Mouse (Mus musculus): ENCODE data around the gene Eml2.

Eml2 gene

DNA sequence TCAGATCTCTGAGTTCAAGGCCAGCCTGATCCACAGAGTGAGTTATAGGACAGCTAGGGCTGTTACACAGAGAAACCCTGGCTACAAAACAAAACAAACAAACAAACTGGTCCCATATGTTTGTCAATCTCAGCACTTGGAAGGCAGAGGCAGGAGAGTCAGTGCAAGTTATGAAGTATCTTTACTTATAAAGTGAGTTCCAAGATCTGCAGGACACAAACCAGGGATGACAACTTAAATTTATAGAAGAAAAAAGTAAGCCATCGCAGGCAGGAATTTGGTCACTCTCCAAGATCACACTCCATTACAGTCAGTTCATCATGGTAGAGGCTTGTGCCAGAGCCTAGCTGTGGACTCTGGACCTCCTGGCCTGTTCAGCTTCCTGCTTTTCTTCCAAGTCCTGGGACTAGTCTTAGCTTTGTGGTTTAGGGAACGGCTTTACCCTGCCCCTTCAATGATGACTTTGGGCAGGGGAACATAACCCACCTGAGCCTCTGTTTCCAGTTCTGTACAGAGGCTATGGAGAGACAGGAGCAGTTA lies 53.9 kb downstream of the Eml2 start:
- DNase-seq (ENCODE audit: low spot score), result no peak

GRCm38 (mm10) chr7:19230899-19231298 lies 54.7 kb downstream of the Eml2 start:
- no peak for DNase-seq (ENCODE audit: low spot score)

DNA sequence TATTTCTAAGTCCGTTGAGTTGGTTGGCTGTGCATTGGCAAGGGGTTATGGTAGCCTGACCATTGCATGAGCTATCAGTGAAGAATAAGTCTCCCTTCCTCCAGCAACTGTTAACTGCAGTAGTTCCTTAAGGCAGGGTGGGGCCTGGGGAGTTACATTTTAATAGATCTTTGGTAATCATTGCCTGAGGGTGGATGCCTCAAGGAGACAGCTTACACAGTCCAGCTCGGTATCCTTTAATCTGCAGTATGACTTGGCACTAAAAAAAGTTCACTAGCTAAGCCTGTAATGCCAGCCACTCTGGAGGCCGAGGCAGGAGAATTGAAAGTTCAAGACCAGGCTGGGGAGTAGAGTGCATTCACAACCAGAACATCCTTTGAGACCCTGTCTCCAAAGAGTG lies 55.6 kb downstream of the Eml2 start:
- no peak for DNase-seq (ENCODE audit: low spot score)

DNA sequence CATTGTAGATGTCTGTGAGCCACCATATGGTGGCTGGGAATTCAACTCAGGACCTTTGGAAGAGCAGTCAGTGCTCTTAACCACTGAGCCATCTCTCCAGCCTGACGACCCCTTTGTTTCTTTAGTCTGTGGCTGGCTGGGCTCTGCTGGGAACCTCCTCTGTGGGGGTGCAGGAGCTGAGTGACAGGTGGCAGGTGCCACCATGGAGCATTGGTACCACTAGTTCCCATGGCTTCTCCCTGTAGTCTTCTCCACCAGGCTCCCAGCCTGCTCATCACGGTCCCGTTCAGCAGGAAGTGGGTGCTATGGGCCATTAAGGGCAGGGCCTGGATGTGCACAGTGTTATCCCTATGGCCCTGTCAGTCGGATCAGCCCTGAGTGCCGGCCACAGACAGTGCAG lies 58.4 kb downstream of the Eml2 start:
- DNase-seq (ENCODE audit: low spot score), result no peak

DNA sequence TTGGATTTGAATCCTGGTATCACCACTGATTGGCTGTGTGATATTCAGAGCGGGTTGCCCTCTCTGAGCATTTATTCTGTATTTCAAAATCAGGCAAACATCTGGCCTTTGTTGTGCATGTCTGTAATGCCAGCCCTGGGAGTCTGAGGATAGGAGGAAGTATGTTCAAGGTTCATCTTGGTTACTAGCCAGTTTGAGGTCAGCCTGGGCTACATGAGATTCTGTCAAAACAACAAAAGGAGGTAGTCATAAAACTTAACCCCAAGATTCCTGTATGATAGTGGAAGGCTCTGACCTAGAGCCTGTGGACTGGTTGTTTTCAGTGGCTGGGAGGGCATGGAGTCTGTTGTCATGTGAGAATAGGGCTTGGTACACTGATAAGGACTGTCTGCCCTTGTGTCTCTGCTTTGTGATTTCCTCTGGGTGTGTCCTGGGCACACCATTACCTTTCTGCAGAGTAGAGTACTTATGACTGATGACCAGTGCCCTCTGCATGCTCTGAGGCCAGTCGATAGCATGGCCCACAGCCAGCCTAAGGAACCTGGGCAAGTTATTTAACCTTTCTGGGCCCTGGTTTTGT lies 59.0 kb downstream of the Eml2 start:
- DNase-seq (ENCODE audit: low spot score), result no peak

DNA sequence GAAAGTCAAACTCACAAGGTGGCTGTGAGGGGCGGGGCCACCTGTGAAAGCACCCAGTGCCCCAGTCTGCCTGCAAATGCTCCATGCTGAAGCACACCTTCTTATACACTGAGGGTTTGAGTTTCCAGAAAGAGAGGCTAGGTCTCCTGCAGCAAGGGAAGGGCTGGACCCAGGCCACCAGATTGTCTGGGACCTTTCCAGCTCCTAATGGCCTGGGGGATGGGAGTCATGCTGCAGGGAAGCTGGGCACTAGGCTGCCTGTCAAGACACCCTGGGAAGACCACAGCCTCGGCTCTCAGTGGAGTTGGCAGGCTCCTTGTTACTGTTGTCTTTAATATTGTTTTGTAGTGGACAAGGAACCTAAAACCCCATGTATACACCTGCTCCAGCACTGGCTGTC lies 60.2 kb downstream of the Eml2 start:
- no peak for DNase-seq (ENCODE audit: low spot score)

DNA sequence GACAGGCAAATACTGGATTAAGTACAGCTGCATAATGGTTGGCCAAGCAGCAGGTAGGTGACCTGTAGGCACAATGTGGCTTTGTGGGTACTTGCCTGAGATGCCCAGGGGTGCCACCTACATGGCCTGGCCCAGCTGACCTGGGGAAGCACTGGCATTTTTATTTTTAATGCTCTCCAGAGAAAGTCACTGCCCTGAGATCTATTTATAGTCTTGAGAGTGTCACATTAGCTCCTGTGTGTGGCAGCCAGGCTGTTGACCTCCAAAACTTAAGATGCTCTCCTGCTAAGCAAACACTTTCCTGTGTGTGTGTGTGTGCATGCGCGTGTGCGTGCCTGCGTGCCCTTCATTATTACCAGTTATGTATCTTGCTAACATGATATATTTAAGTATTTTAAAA lies 62.1 kb downstream of the Eml2 start:
- DNase-seq (ENCODE audit: low spot score), result no peak

DNA sequence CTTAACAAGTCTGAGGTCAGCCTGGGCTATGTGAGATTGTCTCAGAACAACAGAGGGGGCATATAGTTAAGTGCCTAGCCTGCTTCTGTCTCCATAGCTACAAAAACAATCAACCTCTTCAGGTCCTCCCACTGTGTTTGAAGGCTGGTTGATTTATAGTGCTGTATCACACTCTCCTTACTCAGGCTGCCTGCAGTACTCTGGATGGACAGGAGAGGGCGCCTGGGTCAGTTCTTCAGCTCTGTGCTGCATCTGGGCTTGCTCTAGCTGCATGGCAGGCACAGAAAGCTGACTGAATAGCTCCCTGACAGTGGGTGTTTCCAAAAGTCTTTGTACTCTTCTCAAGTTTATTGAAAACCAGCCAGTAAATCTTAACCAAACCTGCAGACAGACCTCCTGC lies 63.2 kb downstream of the Eml2 start:
- peak; percentile 93 for DNase-seq (ENCODE audit: low spot score)

DNA sequence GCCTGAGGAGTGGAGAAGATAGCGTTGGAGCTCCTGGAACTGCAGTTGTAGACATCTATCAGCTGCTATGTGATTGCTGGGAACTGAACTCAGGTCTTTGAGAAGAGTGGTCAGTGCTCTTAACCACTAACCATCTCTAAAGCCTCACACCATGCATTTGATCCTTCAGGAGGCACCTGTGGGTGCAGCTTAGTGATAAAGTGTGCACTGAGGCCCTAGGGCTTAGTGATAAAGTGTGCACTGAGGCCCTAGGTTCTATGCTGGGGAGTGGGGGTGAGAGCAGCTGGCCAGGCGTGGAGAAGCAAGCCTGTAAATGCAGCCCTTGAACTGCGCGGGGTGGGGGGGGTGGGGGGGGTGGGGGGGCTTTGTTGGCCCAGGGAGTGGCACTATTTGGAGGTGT lies 63.8 kb downstream of the Eml2 start:
- DNase-seq (ENCODE audit: low spot score), result no peak

- no peak for DNase-seq (ENCODE audit: low spot score)
These were observed 64.8 kb downstream of the Eml2 start for GRCm38 (mm10) chr7:19240905-19241463.

DNA sequence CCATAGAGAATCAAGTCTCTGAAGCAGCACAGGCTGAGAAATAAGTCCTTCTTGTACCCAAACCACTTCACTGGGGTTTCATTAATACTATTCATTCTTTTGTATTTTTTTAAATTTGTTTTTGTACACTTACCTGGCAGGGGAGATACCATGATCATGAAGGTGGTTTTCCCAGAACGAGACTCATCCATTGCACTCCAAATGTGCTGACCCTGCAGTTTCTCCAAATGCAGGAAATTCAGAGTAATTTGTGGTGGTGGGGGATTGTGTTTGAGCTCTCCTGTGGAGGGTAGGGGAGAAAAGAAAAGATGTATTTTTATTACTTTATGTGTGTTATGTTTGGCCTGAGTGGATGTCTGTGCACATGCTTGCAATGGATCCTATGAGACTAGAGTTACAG lies 65.8 kb downstream of the Eml2 start:
- DNase-seq (ENCODE audit: low spot score), result no peak

GRCm38 (mm10) chr7:19243858-19244257 lies 67.6 kb downstream of the Eml2 start:
- DNase-seq (ENCODE audit: low spot score), result no peak

DNA sequence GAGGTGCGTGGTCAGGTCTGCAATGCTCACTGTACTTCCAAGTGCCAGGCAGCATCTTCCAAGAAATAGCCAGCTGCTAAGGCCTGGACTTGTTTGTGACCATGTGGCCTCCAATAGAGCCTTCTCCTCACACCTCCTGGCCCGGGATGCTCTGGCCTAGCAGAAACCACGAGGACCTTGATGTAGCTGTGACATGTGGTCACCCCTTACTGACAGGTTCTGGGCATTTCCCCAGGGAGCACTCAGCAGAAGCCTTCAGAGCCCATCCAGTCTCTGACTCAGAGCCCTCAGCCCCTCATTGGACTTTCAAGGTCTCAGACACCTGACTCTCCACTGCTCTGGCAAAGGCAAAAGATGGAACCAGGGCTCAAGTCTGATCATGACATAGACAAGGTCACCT lies 68.9 kb downstream of the Eml2 start:
- DNase-seq (ENCODE audit: low spot score), result no peak

DNA sequence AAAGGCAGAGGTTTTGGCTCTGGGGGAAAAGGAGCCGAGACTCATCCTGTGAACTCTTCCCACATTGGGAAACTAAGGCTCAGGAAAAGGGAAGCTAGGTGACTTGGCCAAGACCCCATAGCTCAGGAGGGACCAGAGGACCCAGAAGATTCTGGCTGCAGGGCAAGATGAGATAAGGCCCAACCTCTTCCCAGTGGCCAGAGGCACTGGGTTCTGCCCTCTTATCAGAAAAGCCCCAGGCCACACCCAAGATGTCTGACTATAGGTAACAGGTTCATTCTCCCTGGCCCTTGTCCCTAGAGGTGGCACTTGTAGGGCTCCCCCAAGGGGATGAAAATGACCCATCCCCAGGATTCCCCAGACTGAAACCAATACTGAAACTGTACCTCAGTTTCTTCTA lies 70.6 kb downstream of the Eml2 start:
- no peak for DNase-seq (ENCODE audit: low spot score)

DNA sequence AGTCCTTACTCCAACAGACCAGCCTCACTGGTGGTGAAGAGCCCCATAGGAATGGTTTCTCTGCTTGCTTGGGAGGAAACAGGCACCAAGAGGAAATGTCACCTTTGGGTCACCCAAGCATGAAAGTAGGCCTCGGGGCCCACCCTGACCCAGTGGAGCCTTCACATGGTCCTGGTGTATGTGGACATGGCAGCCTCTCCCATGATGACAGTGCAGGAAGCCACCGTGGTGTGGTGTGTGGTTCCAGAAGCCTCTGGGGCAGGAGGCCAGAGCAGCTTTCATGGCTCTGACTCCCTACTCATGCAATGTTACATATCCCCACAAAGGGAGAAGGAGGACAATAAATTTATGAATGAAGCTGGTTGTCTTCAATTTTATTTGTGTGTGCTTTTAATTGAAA lies 71.3 kb downstream of the Eml2 start:
- DNase-seq (ENCODE audit: low spot score), result no peak

DNA sequence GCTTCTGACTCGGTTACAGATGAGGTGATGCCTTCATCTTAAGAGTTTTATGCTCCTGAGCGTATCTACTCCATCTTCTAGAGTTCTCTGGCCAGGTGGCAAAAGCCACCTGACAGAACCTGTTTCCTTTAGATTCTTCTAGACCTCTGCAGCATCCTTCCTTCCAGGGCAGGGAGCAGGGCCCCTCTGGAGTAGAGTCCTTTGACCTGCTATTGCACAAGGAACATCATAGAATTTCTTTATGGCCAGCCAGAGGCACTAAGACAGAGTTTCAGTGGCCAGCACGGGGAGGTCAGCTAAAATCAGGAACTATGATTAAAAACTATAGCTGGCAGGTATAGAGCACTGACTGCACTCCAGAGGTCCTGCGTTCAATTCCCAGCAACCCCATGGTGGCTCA lies 75.9 kb downstream of the Eml2 start:
- DNase-seq (ENCODE audit: low spot score), result no peak

DNA sequence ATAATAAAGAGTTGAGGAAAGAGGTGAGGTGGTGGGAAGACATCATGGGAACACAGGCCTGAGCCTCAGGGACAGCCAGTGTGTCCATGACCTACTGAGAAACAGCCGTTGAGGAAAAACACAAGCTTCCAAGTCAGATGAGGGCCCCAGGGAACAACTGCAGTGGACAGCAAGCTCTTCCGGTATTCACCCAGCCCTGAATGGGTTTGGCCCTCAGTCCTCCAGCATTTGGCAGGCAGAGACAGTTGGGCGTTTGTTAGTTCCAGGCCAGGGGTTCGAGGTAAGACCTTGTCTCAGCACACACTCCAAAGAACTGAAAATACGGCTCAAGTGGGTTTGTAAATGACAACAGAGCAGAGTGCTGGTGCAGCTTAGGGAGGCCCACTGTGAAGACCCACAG lies 77.2 kb downstream of the Eml2 start:
- DNase-seq (ENCODE audit: low spot score), result no peak

- no peak for DNase-seq (ENCODE audit: low spot score)
These were observed 79.2 kb downstream of the Eml2 start for GRCm38 (mm10) chr7:19255395-19255794.

Measured in urinary bladder, postnatal 14 days (tissue).